Mouse (Mus musculus) embryonic facial prominence, embryonic 15.5 days (tissue): ENCODE measurements at regions not wholly inside any gene's neighbourhood (a gene's known extent, or its start where the extent isn't known, plus 50 kb on each side); places are given as distances from the start of the nearest gene placed in this dataset. TPM values are rescaled to one million over a fixed set of nuclear protein-coding genes. Genes with fewer than 3 reads are reported as not detected.

Source experiments
- microRNA-seq: library from miRNA; unstranded; fragments of <30 nt; microRNA quantifications from one replicate; pipeline ENCODE4, GENCODE M21; 2016; ENCODE audit warnings: borderline number of aligned reads

Small RNA genes in the stretch of these regions (microRNA-seq; reads per million reads assigned to microRNA genes)
- not detected for gene Gm25649
